Mouse (Mus musculus): ENCODE results near the gene Ctbp2. TPM values are rescaled to one million over a fixed set of nuclear protein-coding genes. Genes with fewer than 3 reads are reported as not detected.

Ctbp2 gene
- polyA plus RNA-seq, 1 experiment from 2014 or later: 75.4 TPM

GRCm38 (mm10) chr7:133029004-133029403, 95.2 kb downstream of the Ctbp2 start:
- H3K4me2 ChIP-seq (ENCODE audit: low read depth, low read length): no peak overlapping the region
- 72% methylated on average over 8 of the region's 8 CpGs for WGBS
- no peaks in the 10 kb centered on the region for H3K27me3 ChIP-seq (ENCODE audit: control insufficient read depth, insufficient read depth, low read depth, low read length)
- H3K9me3 ChIP-seq (ENCODE audit: control insufficient read depth, low read length): no peaks in the 10 kb centered on the region
- H3K4me1 ChIP-seq (replicated peaks; ENCODE audit: control insufficient read depth, insufficient read depth, low read length): peaks cover 22% of the 10 kb centered on the region
- no peak overlapping the region for H3K27ac ChIP-seq (ENCODE audit: low read length)
- no peaks in the 10 kb centered on the region for H3K36me3 ChIP-seq (ENCODE audit: control insufficient read depth, insufficient read depth, low read length)
- no peak overlapping the region for H3K9ac ChIP-seq (ENCODE audit: low read length)
- no peak overlapping the region for H3K4me3 ChIP-seq (ENCODE audit: low read length)
- no peak for ATAC-seq (ENCODE audit: low read depth)

DNA sequence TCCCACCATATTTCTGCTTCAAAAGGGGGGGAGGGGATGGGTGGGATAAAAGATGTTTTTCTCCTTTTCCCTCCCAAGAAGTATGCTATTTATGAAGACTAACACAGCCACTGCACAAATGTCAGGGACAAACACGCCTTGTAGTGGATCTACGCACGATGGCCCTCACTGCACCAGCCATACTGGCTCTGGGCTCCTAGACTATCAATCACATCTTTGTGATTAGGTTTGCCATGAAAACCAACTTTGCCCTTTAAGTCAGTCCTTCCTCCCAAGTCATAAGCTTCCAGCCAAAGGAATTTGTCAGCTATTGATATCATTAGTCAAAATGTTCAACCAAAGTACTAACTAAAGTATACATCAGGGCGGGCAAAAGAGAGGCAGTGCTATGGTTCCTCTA, 96.2 kb downstream of the Ctbp2 start:
- no peak for ATAC-seq (ENCODE audit: low read depth)
- H3K4me3 ChIP-seq (ENCODE audit: low read length): no peak overlapping the region
- no peak overlapping the region for H3K27ac ChIP-seq (ENCODE audit: low read length)
- no peak overlapping the region for H3K4me2 ChIP-seq (ENCODE audit: low read depth, low read length)
- WGBS: 83% methylated on average over 4 of the region's 4 CpGs
- no peaks in the 10 kb centered on the region for H3K36me3 ChIP-seq (ENCODE audit: control insufficient read depth, insufficient read depth, low read length)
- H3K9me3 ChIP-seq (ENCODE audit: control insufficient read depth, low read length): no peaks in the 10 kb centered on the region
- H3K4me1 ChIP-seq (replicated peaks; ENCODE audit: control insufficient read depth, insufficient read depth, low read length): peaks cover 11% of the 10 kb centered on the region
- H3K27me3 ChIP-seq (ENCODE audit: control insufficient read depth, insufficient read depth, low read depth, low read length): no peaks in the 10 kb centered on the region
- no peak overlapping the region for H3K9ac ChIP-seq (ENCODE audit: low read length)

DNA sequence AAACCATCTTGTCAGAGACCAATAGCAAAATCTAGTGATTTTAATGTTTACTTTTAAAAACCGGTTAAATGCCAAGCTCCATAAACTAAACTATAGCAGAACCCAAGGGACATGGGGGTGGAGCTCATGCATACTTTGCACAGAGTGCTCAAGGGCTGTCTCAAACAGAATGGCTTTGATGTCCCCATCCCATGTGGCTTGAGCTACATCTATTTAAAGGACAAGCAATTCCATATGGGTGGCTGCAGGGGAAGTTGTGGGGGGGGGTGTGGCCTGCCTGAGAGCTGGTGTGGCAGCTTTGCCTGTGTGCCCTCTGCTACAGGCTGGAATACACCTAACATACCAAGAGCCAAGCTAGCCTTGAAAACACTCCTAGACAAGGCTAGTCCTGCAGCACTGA, 99.5 kb downstream of the Ctbp2 start:
- ATAC-seq (ENCODE audit: low read depth): peak; percentile 76
- H3K27me3 ChIP-seq (ENCODE audit: control insufficient read depth, insufficient read depth, low read depth, low read length): no peaks in the 10 kb centered on the region
- H3K27ac ChIP-seq (ENCODE audit: low read length): no peak overlapping the region

DNA sequence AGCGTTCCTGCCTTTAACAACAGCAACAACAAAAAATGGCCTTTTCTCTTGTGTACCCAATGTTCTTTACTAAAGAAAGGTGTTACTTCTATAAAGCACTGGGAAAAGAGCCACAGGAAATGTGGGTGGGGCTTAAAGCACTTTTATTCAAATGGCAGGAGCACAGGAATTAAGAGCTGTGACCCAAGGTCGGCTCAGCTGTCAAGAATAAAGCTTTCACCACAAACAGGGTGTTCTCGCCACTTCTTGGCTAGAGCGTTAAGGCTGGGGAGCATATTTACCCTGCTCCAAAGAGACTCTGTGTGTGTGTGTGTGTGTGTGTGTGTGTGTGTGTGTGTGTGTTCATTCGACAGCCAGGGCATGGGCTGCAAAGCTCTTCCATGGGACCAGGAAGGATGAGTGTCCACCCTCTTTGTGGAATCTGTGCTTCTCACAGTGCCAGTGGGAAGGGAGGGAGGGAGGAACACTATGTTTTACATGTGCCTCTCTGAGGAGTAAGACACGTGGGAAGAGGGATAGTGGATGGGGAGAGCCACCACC, 104.6 kb downstream of the Ctbp2 start:
- no peak overlapping the region for H3K4me3 ChIP-seq (ENCODE audit: low read length)
- no peaks in the 10 kb centered on the region for H3K36me3 ChIP-seq (ENCODE audit: control insufficient read depth, insufficient read depth, low read length)
- no peak overlapping the region for H3K9ac ChIP-seq (ENCODE audit: low read length)
- no peaks in the 10 kb centered on the region for H3K27me3 ChIP-seq (ENCODE audit: control insufficient read depth, insufficient read depth, low read depth, low read length)
- WGBS: 29% methylated on average over 6 of the region's 6 CpGs
- ATAC-seq (ENCODE audit: low read depth): peak; percentile 48; the same call in 1 of the 2 replicates
- no peak overlapping the region for H3K4me2 ChIP-seq (ENCODE audit: low read depth, low read length)
- peaks cover 21% of the 10 kb centered on the region; the same call in 1 of the 2 replicates for H3K4me1 ChIP-seq (replicated peaks; ENCODE audit: control insufficient read depth, insufficient read depth, low read length)
- no peaks in the 10 kb centered on the region for H3K9me3 ChIP-seq (ENCODE audit: control insufficient read depth, low read length)
- H3K27ac ChIP-seq (ENCODE audit: low read length): 0 out of 2 replicates have a peak overlapping the region, but pooled peaks have one; percentile 31

More for the DNA sequence above, 99.5 kb downstream of the Ctbp2 start:
- Histone ChIP-seq H3K9me3 (ENCODE audit: control insufficient read depth, low read length) (no peaks in the 10 kb centered on the region), H3K9ac (ENCODE audit: low read length) (no peak overlapping the region), H3K4me2 (ENCODE audit: low read depth, low read length) (no peak overlapping the region), H3K36me3 (ENCODE audit: control insufficient read depth, insufficient read depth, low read length) (no peaks in the 10 kb centered on the region), H3K4me1 (replicated peaks; ENCODE audit: control insufficient read depth, insufficient read depth, low read length) (peaks cover 17% of the 10 kb centered on the region), H3K4me3 (ENCODE audit: low read length) (no peak overlapping the region)
- WGBS: 9% methylated on average over 1 of the region's 1 CpGs

DNA sequence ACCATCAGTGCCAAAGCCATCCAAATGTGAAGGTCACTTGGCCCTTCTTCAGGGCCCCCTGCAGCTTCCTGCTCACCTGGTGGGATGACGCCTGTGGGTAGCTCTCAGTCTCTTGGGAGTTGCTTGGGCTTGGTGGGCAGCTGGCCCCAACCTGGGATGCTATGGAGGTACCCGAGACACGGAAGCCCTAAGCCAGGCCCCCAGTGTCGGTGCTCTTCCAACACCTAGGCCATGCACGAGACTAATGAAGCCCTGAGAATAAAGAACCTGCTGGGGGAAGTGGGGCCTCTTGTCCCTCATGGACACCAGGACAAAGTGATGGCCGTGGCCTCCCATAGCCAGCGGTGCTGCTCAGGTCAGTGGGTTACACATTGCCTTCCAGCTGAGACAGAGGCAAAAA, 105.2 kb downstream of the Ctbp2 start:
- Histone ChIP-seq H3K4me1 (replicated peaks; ENCODE audit: control insufficient read depth, insufficient read depth, low read length) (peaks cover 20% of the 10 kb centered on the region; the same call in 1 of the 2 replicates), H3K9ac (ENCODE audit: low read length) (no peak overlapping the region), H3K4me3 (ENCODE audit: low read length) (no peak overlapping the region), H3K27me3 (ENCODE audit: control insufficient read depth, insufficient read depth, low read depth, low read length) (no peaks in the 10 kb centered on the region), H3K27ac (ENCODE audit: low read length) (peak overlapping the region; percentile 31; the same call in 1 of the 2 replicates), H3K9me3 (ENCODE audit: control insufficient read depth, low read length) (no peaks in the 10 kb centered on the region), H3K4me2 (ENCODE audit: low read depth, low read length) (no peak overlapping the region), H3K36me3 (ENCODE audit: control insufficient read depth, insufficient read depth, low read length) (no peaks in the 10 kb centered on the region)
- WGBS: 83% methylated on average over 7 of the region's 7 CpGs
- no peak for ATAC-seq (ENCODE audit: low read depth)

DNA sequence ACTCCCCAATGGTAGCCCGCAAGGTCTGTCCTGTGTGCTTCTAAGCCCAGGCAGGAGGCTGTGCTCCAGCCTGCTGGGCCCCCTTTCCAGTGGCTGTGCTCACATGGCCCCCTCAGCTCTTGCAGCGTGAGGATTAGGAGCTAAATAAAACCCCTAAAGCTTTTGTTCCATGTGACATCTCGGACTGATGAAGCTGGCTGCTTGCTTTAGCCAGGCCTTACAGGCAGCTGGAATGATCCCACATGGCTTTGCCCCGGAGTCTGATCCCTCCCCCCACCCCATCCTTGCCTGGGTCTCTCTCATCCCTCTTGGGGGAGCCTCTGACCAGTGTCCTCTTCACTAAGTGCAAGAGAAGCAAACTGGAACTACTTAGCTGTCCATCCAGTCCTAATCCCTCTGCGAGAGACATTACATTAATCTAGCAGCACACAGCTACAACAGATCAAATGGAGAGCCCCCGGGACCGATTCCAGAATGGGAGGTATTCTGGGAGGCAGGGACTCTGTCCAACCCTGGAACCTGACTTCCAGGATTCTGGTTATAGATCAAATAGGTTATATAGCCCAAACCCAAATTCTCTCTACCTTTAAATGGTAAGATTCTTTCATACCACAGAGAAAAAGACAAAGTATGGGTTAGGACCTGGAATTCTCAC, 108.6 kb downstream of the Ctbp2 start:
- Histone ChIP-seq H3K9ac (ENCODE audit: low read length) (no peak overlapping the region), H3K9me3 (ENCODE audit: control insufficient read depth, low read length) (no peaks in the 10 kb centered on the region), H3K4me3 (ENCODE audit: low read length) (no peak overlapping the region), H3K4me2 (ENCODE audit: low read depth, low read length) (no peak overlapping the region), H3K4me1 (replicated peaks; ENCODE audit: control insufficient read depth, insufficient read depth, low read length) (peaks cover 48% of the 10 kb centered on the region), H3K36me3 (ENCODE audit: control insufficient read depth, insufficient read depth, low read length) (no peaks in the 10 kb centered on the region), H3K27ac (ENCODE audit: low read length) (peak overlapping the region; percentile 30; the same call in 1 of the 2 replicates), H3K27me3 (ENCODE audit: control insufficient read depth, insufficient read depth, low read depth, low read length) (no peaks in the 10 kb centered on the region)
- 51% methylated on average over 7 of the region's 7 CpGs for WGBS
- ATAC-seq (ENCODE audit: low read depth): no peak

DNA sequence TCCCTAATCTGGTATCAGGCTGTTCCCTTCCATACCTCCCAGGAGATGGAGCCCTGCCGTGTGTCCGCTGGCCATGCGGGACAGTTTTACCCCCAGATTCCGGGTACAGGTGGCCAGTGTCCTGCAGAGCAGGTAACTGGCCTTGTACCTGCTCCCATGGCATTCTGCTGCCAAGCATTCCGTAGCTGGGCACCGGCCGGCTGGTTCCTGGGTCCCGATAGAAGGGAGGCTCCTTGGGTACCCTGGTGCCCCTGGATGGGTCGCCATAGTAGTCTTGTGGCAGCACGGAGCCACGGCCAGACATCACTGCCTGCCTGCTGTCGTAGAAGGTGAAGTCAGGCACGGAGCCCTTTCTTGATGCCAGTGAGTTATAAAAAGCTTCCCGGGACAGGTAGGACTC, 109.5 kb downstream of the Ctbp2 start:
- H3K27me3 ChIP-seq (ENCODE audit: control insufficient read depth, insufficient read depth, low read depth, low read length): no peaks in the 10 kb centered on the region
- no peak overlapping the region for H3K4me2 ChIP-seq (ENCODE audit: low read depth, low read length)
- WGBS: 91% methylated on average over 14 of the region's 14 CpGs
- no peak overlapping the region for H3K9ac ChIP-seq (ENCODE audit: low read length)
- H3K4me3 ChIP-seq (ENCODE audit: low read length): no peak overlapping the region
- H3K36me3 ChIP-seq (ENCODE audit: control insufficient read depth, insufficient read depth, low read length): no peaks in the 10 kb centered on the region; the same call in 1 of the 2 replicates
- no peak overlapping the region for H3K27ac ChIP-seq (ENCODE audit: low read length)
- no peaks in the 10 kb centered on the region for H3K9me3 ChIP-seq (ENCODE audit: control insufficient read depth, low read length)
- H3K4me1 ChIP-seq (replicated peaks; ENCODE audit: control insufficient read depth, insufficient read depth, low read length): peaks cover 41% of the 10 kb centered on the region
- no peak for ATAC-seq (ENCODE audit: low read depth)

GRCm38 (mm10) chr7:133013923-133014322, 110.2 kb downstream of the Ctbp2 start:
- 94% methylated on average over 10 of the region's 10 CpGs for WGBS
- Histone ChIP-seq H3K9me3 (ENCODE audit: control insufficient read depth, low read length) (no peaks in the 10 kb centered on the region), H3K4me3 (ENCODE audit: low read length) (no peak overlapping the region)

GRCm38 (mm10) chr7:133012637-133013366, 111.4 kb downstream of the Ctbp2 start:
- Histone ChIP-seq H3K9ac (ENCODE audit: low read length) (no peak overlapping the region), H3K36me3 (ENCODE audit: control insufficient read depth, insufficient read depth, low read length) (no peaks in the 10 kb centered on the region; the same call in 1 of the 2 replicates), H3K4me2 (ENCODE audit: low read depth, low read length) (no peak overlapping the region), H3K9me3 (ENCODE audit: control insufficient read depth, low read length) (no peaks in the 10 kb centered on the region), H3K27ac (ENCODE audit: low read length) (no peak overlapping the region), H3K27me3 (ENCODE audit: control insufficient read depth, insufficient read depth, low read depth, low read length) (no peaks in the 10 kb centered on the region), H3K4me1 (replicated peaks; ENCODE audit: control insufficient read depth, insufficient read depth, low read length) (peaks cover 36% of the 10 kb centered on the region), H3K4me3 (ENCODE audit: low read length) (no peak overlapping the region)
- no peak for ATAC-seq (ENCODE audit: low read depth)
- 36% methylated on average over 14 of the region's 14 CpGs for WGBS

More at GRCm38 (mm10) chr7:133013923-133014322, 110.2 kb downstream of the Ctbp2 start:
- H3K27me3 ChIP-seq (ENCODE audit: control insufficient read depth, insufficient read depth, low read depth, low read length): no peaks in the 10 kb centered on the region
- no peak overlapping the region for H3K27ac ChIP-seq (ENCODE audit: low read length)
- no peaks in the 10 kb centered on the region; the same call in 1 of the 2 replicates for H3K36me3 ChIP-seq (ENCODE audit: control insufficient read depth, insufficient read depth, low read length)
- H3K9ac ChIP-seq (ENCODE audit: low read length): no peak overlapping the region
- no peak overlapping the region for H3K4me2 ChIP-seq (ENCODE audit: low read depth, low read length)
- H3K4me1 ChIP-seq (replicated peaks; ENCODE audit: control insufficient read depth, insufficient read depth, low read length): peaks cover 34% of the 10 kb centered on the region
- ATAC-seq (ENCODE audit: low read depth): no peak

All from lung, embryonic 16.5 days (tissue).